Mouse (Mus musculus) thymus, adult 2 months (tissue): ENCODE measurements around the gene Atf6b. TPM values are rescaled to one million over a fixed set of nuclear protein-coding genes. Genes with fewer than 3 reads are reported as not detected.

Experiments
- DNase-seq: peaks from one replicate; pipeline ENCODE4 v3.0.0; 2021
- H3K27ac ChIP-seq: fragments of 200-500 bp; 2 replicates; pipeline ENCODE4 v1.5.1; 2012; ENCODE audit warnings: low read length, control low read depth; ENCODE audit not compliant: control insufficient read depth, insufficient read depth
- H3K27me3 ChIP-seq: fragments of 200-500 bp; 2 replicates; pipeline ENCODE4 v1.6.1; 2012; ENCODE audit warnings: mild to moderate bottlenecking, low read length, moderate library complexity, mixed read lengths; ENCODE audit not compliant: control insufficient read depth, insufficient read depth
- H3K36me3 ChIP-seq: fragments of 200-500 bp; 2 replicates; pipeline ENCODE4 v1.6.1; 2012; ENCODE audit warnings: mild to moderate bottlenecking, low read length, moderate library complexity; ENCODE audit not compliant: control insufficient read depth, insufficient read depth
- H3K4me1 ChIP-seq: fragments of 200-500 bp; replicated peaks from 2 replicates; pipeline ENCODE4 v1.6.1; 2012; ENCODE audit warnings: low read length; ENCODE audit not compliant: control insufficient read depth, insufficient read depth
- H3K4me3 ChIP-seq: fragments of 200-500 bp; 2 replicates; pipeline ENCODE4 v1.5.1; 2012; ENCODE audit warnings: mild to moderate bottlenecking, low read length, control low read depth, moderate library complexity; ENCODE audit not compliant: control insufficient read depth, insufficient read depth
- CTCF ChIP-seq: fragments of 200-500 bp; IDR thresholded peaks from 2 replicates; pipeline ENCODE4 v1.5.1; 2012; ENCODE audit warnings: mild to moderate bottlenecking, control low read depth, low read length, moderate library complexity, borderline replicate concordance; ENCODE audit not compliant: control insufficient read depth, poor library complexity, insufficient read depth; ENCODE audit errors: extremely low read depth
- POLR2A ChIP-seq: fragments of 200-500 bp; IDR thresholded peaks from 2 replicates; pipeline ENCODE4 v1.6.1; 2012; ENCODE audit warnings: mild to moderate bottlenecking, low read length, control low read depth, moderate library complexity; ENCODE audit not compliant: control insufficient read depth, poor library complexity, insufficient read depth; ENCODE audit errors: extremely low read depth
- WGBS: fragments of 180-500 bp; shearing (Covaris S2); methylation state at CpG from one replicate; pipeline ENCODE4 v1.1.7; 2018; 5-methylcytosine and 5-hydroxymethylcytosine counted together
- polyA plus RNA-seq: library from polyadenylated mRNA; depleted of rRNA; stranded (reverse); fragments of >200 nt; gene quantifications from 2 replicates; pipeline ENCODE4 v1.2.3, GENCODE M21; 2012

Atf6b gene
- polyA plus RNA-seq, 1 experiment = 169 TPM

- Histone ChIP-seq H3K4me1 (no peaks in the 10 kb centered on the region), H3K4me3 (no peak overlapping the region), H3K27ac (no peak overlapping the region), H3K27me3 (peaks cover 7% of the 10 kb centered on the region; the same call in 1 of the 2 replicates), H3K36me3 (no peaks in the 10 kb centered on the region)
- DNase-seq = no peak
- WGBS = 38% methylated on average over 49 of the region's 49 CpGs
- TF ChIP-seq POLR2A (no peak), CTCF (no peak)
Observed at GRCm38 (mm10) chr17:34672246-34672792, 25.4 kb downstream of the Atf6b start.

GRCm38 (mm10) chr17:34673139-34673538 is 26.2 kb downstream of the Atf6b start:
- Histone ChIP-seq H3K36me3 (no peaks in the 10 kb centered on the region), H3K27me3 (peaks cover 7% of the 10 kb centered on the region; the same call in 1 of the 2 replicates)

GRCm38 (mm10) chr17:34674524-34675204 is 27.7 kb downstream of the Atf6b start:
- Histone ChIP-seq H3K4me3 (no peak overlapping the region), H3K36me3 (no peaks in the 10 kb centered on the region), H3K27ac (no peak overlapping the region), H3K4me1 (no peaks in the 10 kb centered on the region), H3K27me3 (peaks cover 7% of the 10 kb centered on the region; the same call in 1 of the 2 replicates)
- TF ChIP-seq POLR2A (no peak), CTCF (no peak)
- 69% methylated on average over 11 of the region's 11 CpGs for WGBS
- DNase-seq = no peak

More at GRCm38 (mm10) chr17:34673139-34673538, 26.2 kb downstream of the Atf6b start:
- DNase-seq = no peak
- Histone ChIP-seq H3K4me1 (no peaks in the 10 kb centered on the region), H3K27ac (no peak overlapping the region), H3K4me3 (no peak overlapping the region)
- no peak for TF ChIP-seq POLR2A
- TF ChIP-seq CTCF = no peak
- 92% methylated on average over 7 of the region's 7 CpGs for WGBS

- 75% methylated on average over 13 of the region's 13 CpGs for WGBS
- no peak for DNase-seq
- peaks cover 7% of the 10 kb centered on the region; the same call in 1 of the 2 replicates for H3K27me3 ChIP-seq
Observed at GRCm38 (mm10) chr17:34675205-34676092, 28.5 kb downstream of the Atf6b start.

GRCm38 (mm10) chr17:34676093-34676460 is 29.1 kb downstream of the Atf6b start:
- WGBS = 84% methylated on average over 6 of the region's 6 CpGs

More at GRCm38 (mm10) chr17:34675205-34676092, 28.5 kb downstream of the Atf6b start:
- no peak overlapping the region for H3K27ac ChIP-seq
- TF ChIP-seq POLR2A (no peak), CTCF (no peak)
- no peaks in the 10 kb centered on the region for H3K4me1 ChIP-seq
- no peak overlapping the region for H3K4me3 ChIP-seq
- H3K36me3 ChIP-seq = no peaks in the 10 kb centered on the region

GRCm38 (mm10) chr17:34676671-34677070 is 29.7 kb downstream of the Atf6b start:
- TF ChIP-seq POLR2A = no peak
- no peak for TF ChIP-seq CTCF
- WGBS = 83% methylated on average over 12 of the region's 12 CpGs
- Histone ChIP-seq H3K27ac (no peak overlapping the region), H3K4me3 (no peak overlapping the region), H3K36me3 (no peaks in the 10 kb centered on the region), H3K27me3 (peaks cover 7% of the 10 kb centered on the region; the same call in 1 of the 2 replicates), H3K4me1 (no peaks in the 10 kb centered on the region)
- no peak for DNase-seq

More at GRCm38 (mm10) chr17:34676093-34676460, 29.1 kb downstream of the Atf6b start:
- DNase-seq = no peak
- TF ChIP-seq POLR2A = no peak
- TF ChIP-seq CTCF = no peak
- H3K27me3 ChIP-seq = peaks cover 6% of the 10 kb centered on the region; the same call in 1 of the 2 replicates
- no peak overlapping the region for H3K27ac ChIP-seq
- H3K4me1 ChIP-seq = no peaks in the 10 kb centered on the region
- H3K36me3 ChIP-seq = no peaks in the 10 kb centered on the region
- H3K4me3 ChIP-seq = no peak overlapping the region
